Mouse (Mus musculus) hindbrain, embryonic 15.5 days (tissue): ENCODE data around the gene Chek2. TPM values are rescaled to one million over a fixed set of nuclear protein-coding genes. Genes with fewer than 3 reads are reported as not detected.

Source experiments
- ATAC-seq: fragments of 200-750 bp; cut with Nextera tagmentation; 2 replicates; pipeline ENCODE4 v1.8.0; 2017; ENCODE audit warnings: low read depth, moderate number of reproducible peaks, moderate TSS enrichment; ENCODE audit not compliant: low FRiP score
- H3K27ac ChIP-seq: fragments of 300-500 bp; sonication (generic); replicated peaks from 2 replicates; pipeline ENCODE4 v1.5.1; 2015; ENCODE audit warnings: mild to moderate bottlenecking, inconsistent platforms
- H3K27me3 ChIP-seq: fragments of 300-500 bp; sonication (generic); 2 replicates; pipeline ENCODE4 v1.6.1; 2015; ENCODE audit warnings: control low read depth, inconsistent platforms
- H3K36me3 ChIP-seq: fragments of 300-500 bp; sonication (generic); 2 replicates; pipeline ENCODE4 v1.6.1; 2015; ENCODE audit warnings: control low read depth, inconsistent platforms
- H3K4me1 ChIP-seq: fragments of 300-500 bp; sonication (generic); replicated peaks from 2 replicates; pipeline ENCODE4 v1.6.1; 2015; ENCODE audit warnings: control low read depth, inconsistent platforms
- H3K4me2 ChIP-seq: fragments of 300-500 bp; sonication (generic); 2 replicates; pipeline ENCODE4 v1.6.1; 2015; ENCODE audit warnings: moderate library complexity, mild to moderate bottlenecking, inconsistent platforms
- H3K4me3 ChIP-seq: fragments of 300-500 bp; sonication (generic); 2 replicates; pipeline ENCODE4 v1.5.1; 2015; ENCODE audit warnings: mild to moderate bottlenecking, inconsistent platforms
- H3K9ac ChIP-seq: fragments of 300-500 bp; sonication (generic); 2 replicates; pipeline ENCODE4 v1.6.1; 2015; ENCODE audit warnings: inconsistent platforms
- H3K9me3 ChIP-seq: fragments of 300-500 bp; sonication (generic); 2 replicates; pipeline ENCODE4 v1.6.1; 2016; ENCODE audit warnings: control low read depth, inconsistent platforms
- WGBS: fragments of 180-500 bp; shearing (Covaris S2); methylation state at CpG from one replicate; pipeline ENCODE4 v1.1.7; 2015; 5-methylcytosine and 5-hydroxymethylcytosine counted together
- polyA plus RNA-seq: library from polyadenylated mRNA; unstranded; fragments of >200 nt; fragmentation: Nextera tagmentation; extraction: Ambion mirVana; gene quantifications from 2 replicates; pipeline ENCODE4 v1.2.1, GENCODE M21; 2015

Chek2 gene
- polyA plus RNA-seq: 8.3 and 9.5 TPM in 2 replicates

DNA sequence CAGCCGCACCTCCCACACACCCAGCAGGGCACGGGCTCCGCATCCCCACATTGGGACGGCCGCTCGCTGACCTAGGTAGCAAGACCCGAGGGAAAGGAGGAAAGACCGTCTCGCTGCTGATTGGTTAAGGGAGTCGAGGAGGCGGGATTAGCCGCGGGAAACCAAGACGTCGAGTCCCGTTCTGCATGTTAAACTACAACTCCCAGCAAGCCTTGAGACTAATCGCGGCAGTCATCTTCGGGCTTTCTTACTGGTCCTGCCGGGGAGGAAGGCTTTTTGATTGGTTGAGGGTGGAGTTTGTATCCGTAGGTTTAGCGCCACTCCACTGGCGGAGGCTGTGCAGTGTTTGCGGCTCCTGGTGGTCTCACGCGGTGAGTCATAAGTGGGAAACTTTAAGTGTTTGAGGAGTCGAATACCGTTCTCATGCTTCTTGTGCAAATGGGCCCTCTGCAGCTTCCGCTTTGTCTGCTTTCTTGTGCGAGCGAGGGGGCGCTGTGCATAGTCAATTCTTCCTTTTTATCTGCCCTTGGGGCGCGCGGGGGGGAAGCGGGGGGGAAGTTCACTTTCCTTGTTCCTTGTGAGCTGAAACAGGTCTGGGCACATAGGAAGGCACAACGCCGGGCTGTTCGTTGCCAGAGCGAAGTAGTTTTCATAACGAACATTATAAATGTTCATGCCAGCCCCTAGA lies at the start of gene Chek2, which contains the start of gene Hscb:
Gene Chek2 (plus strand): TSS at position 302 of the 688 bp plus-strand sequence.
Gene Hscb (minus strand): TSS at position 100 of the 688 bp plus-strand sequence.
- Histone ChIP-seq H3K9ac (peak within 1 kb of the TSS; percentile 65), H3K4me1 (peaks cover 13% of the 10 kb centered on the region), H3K27ac (peak within 1 kb of the TSS; percentile 78), H3K4me2 (peak within 1 kb of the TSS; percentile 87), H3K9me3 (no peaks in the 10 kb centered on the region), H3K4me3 (peak within 1 kb of the TSS; percentile 88), H3K36me3 (no peaks in the 10 kb centered on the region), H3K27me3 (no peaks in the 10 kb centered on the region)
- under 1% methylated on average over 41 of the region's 41 CpGs for WGBS
- peak; percentile 99 for ATAC-seq

DNA sequence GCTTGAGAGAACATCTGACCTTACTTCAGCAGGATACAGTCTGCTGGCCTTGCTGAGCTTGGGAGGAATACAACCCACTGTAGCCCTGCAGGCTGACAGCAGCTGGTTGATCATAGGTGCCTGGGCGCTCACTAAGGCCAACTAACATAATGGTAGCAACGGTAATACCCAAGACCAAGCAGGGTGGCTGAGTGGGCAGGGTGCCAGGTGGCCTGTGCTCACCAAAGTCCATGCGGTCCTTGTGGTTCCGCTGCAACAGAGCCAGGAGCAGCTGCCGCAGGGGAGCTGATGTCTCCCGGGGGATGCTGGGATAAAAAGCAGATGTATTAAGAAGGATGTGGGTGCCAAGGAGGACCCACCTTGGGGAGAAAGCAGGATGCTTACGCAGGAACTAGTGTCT lies 45.4 kb upstream of the Chek2 start:
- Histone ChIP-seq H3K4me3 (no peak overlapping the region), H3K4me2 (no peak overlapping the region), H3K36me3 (peaks cover 89% of the 10 kb centered on the region), H3K9ac (no peak overlapping the region), H3K27me3 (no peaks in the 10 kb centered on the region), H3K4me1 (no peaks in the 10 kb centered on the region), H3K27ac (no peak overlapping the region), H3K9me3 (no peaks in the 10 kb centered on the region)
- 90% methylated on average over 7 of the region's 7 CpGs for WGBS
- no peak for ATAC-seq

DNA sequence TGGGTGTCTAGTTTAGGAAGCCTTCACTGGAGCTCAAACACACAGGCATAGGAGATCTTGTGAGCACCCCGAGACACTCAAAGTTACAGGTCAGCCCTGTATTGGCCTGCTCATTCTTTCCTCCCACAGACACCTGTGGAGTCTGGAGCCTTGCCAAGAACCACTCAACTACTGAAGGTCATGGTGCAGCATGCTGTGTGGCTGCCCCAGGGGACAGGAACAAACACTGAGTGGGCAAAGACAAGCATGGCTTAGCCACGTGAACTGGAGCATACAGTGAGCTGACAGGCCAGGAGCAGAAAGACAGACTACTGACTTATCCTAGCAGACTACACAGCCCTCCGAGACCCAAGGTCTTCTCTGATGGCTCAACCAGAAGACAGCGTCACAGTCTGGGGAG lies 42.1 kb upstream of the Chek2 start:
- H3K4me1 ChIP-seq: no peaks in the 10 kb centered on the region; the same call in 1 of the 2 replicates
- peaks cover 57% of the 10 kb centered on the region for H3K36me3 ChIP-seq
- no peaks in the 10 kb centered on the region for H3K9me3 ChIP-seq
- no peak overlapping the region for H3K9ac ChIP-seq
- ATAC-seq: no peak
- H3K27ac ChIP-seq: no peak overlapping the region
- 65% methylated on average over 4 of the region's 4 CpGs for WGBS
- H3K27me3 ChIP-seq: no peaks in the 10 kb centered on the region
- H3K4me2 ChIP-seq: no peak overlapping the region
- no peak overlapping the region for H3K4me3 ChIP-seq

DNA sequence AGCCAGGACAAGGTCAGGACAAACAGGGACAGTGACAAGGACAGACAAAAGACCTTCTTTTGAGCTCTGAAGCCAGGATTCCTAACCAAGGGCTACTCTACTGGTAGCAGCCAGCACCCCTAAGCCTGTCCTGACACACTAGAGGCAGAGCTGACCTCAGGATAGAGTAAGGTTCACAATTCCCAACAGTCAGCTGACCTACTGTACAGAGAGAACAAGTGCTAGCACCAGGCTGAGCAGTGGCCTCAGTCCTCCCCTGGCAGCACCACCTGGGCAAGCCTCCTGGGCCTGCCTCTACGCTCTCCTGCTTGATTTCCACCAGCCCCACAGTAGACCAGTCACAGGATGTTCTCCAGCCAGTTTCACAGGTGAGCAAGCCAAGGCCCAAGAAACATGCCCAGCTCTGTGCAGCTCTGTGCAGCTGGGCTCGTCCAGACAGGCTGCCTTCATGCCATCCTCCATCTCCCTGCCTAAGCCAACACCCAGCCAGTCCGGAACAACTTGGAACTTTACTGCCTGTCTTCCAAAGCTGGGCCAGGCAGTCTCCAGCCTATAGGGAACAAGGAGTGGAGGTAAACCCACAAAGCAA lies 38.6 kb upstream of the Chek2 start:
- peaks cover 23% of the 10 kb centered on the region for H3K36me3 ChIP-seq
- H3K9ac ChIP-seq: no peak overlapping the region
- WGBS: 95% methylated on average over 3 of the region's 3 CpGs
- no peak for ATAC-seq
- no peak overlapping the region for H3K4me2 ChIP-seq
- no peak overlapping the region for H3K27ac ChIP-seq
- H3K27me3 ChIP-seq: no peaks in the 10 kb centered on the region
- no peak overlapping the region for H3K4me3 ChIP-seq
- peaks cover 8% of the 10 kb centered on the region for H3K4me1 ChIP-seq
- H3K9me3 ChIP-seq: no peaks in the 10 kb centered on the region

DNA sequence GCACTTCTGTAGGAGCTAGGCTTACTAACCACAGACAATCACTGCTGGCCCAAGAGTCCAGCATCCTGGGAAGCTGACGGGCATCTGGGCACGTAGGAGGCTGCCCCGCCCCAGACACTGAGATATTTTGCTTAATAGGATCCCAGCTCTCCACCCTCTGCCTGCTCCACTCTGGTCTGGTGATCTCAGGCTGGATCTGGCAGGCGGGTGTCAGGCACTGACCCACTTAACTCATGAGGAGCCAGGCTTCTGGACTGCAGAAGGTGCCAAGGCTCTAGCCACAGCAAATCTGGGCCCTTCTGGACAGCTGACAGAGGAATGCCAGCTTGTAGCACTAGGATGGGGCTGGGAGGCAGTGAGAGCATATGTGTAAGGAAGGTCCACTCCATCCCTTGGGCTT lies 37.6 kb upstream of the Chek2 start:
- no peak overlapping the region for H3K4me2 ChIP-seq
- H3K27me3 ChIP-seq: no peaks in the 10 kb centered on the region
- H3K9me3 ChIP-seq: no peaks in the 10 kb centered on the region
- H3K36me3 ChIP-seq: peaks cover 17% of the 10 kb centered on the region
- H3K27ac ChIP-seq: no peak overlapping the region
- H3K4me1 ChIP-seq: peaks cover 17% of the 10 kb centered on the region
- H3K9ac ChIP-seq: no peak overlapping the region
- WGBS: 90% methylated on average over 4 of the region's 4 CpGs
- H3K4me3 ChIP-seq: no peak overlapping the region
- no peak for ATAC-seq

DNA sequence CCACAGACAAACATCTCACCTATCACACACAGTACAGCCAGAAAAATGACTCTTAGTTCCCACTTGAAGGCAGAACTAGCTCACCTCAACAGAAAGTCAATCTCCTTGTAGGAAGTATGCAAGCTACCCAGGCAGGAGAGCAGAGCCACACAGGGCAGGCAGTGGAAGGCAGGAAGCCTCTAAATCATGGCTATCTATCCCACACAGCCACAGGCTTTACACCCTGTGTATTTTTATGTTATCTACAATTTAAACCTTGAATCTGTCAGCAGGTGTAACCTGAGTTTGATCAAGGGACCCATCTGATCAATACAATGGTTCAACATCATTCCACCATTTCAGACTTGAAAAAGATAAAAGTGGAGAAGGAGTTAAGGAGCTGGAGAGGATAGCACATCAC lies 37.0 kb upstream of the Chek2 start:
- no peak for ATAC-seq
- no peaks in the 10 kb centered on the region for H3K9me3 ChIP-seq
- no peaks in the 10 kb centered on the region for H3K27me3 ChIP-seq
- no peak overlapping the region for H3K27ac ChIP-seq
- no peak overlapping the region for H3K9ac ChIP-seq
- peaks cover 23% of the 10 kb centered on the region for H3K4me1 ChIP-seq
- H3K4me3 ChIP-seq: no peak overlapping the region
- H3K36me3 ChIP-seq: peaks cover 13% of the 10 kb centered on the region
- no peak overlapping the region for H3K4me2 ChIP-seq

DNA sequence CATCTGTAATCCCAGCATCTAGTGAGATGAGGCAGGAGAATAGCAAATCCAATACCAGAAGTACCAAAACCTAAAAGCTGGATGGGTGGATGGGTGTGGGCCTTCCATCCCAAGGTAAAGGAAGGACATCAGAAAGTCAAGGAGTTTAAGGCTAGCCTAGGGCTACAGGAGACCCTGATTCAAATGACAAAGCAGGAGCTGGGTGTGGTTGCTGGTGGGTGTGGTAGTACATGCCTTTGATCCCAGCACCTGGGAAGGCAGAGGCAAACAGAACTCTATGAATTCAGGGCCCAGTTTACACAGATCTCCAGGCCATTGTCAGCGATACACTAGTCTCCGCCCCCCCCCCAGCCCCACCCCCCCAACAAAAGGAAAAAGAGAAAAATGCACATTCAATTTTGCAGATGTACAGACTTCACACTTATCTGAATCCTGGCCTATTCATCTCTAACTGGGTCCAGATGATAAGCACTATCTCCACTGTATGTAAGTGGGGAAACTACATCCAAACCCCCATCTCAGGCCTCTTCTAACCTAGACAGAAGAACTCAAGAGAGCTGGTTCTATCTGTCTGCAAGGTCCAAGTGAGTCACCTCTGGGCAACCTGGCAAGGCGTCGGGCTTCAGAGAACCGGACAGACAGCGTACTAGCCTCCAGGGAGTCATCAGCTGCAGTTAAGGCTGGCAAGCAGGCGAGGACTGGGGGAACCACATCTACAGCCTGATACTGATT lies 35.6 kb upstream of the Chek2 start:
- Histone ChIP-seq H3K4me3 (no peak overlapping the region), H3K27me3 (no peaks in the 10 kb centered on the region), H3K27ac (no peak overlapping the region), H3K4me2 (no peak overlapping the region), H3K9ac (no peak overlapping the region), H3K9me3 (no peaks in the 10 kb centered on the region), H3K36me3 (no peaks in the 10 kb centered on the region; the same call in 1 of the 2 replicates), H3K4me1 (peaks cover 37% of the 10 kb centered on the region)
- 81% methylated on average over 7 of the region's 7 CpGs for WGBS
- no peak for ATAC-seq

DNA sequence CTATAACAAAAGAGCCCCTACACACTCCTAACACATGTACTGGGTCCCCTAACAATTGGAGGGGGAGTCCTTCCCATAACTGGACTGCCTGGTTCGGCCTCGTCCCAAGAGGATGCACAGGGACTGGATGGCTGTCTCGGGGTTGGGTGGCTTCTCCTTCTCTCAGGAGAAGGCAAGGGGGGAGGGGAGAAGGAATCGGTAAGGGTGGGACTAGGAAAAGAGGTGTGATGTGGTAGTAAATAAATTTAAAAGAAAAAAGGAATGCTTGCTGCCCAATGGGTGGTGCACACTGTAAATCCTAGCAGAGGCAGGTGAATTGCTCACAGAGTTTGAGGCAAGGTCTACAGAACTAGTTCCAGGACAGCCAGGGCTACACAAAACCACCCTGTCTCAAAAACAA lies 33.6 kb upstream of the Chek2 start:
- no peaks in the 10 kb centered on the region for H3K27me3 ChIP-seq
- H3K4me1 ChIP-seq: peaks cover 40% of the 10 kb centered on the region
- WGBS: 91% methylated on average over 4 of the region's 4 CpGs
- H3K4me2 ChIP-seq: no peak overlapping the region
- H3K4me3 ChIP-seq: no peak overlapping the region
- ATAC-seq: no peak
- H3K9ac ChIP-seq: no peak overlapping the region
- no peak overlapping the region for H3K27ac ChIP-seq
- H3K36me3 ChIP-seq: no peaks in the 10 kb centered on the region
- H3K9me3 ChIP-seq: no peaks in the 10 kb centered on the region

DNA sequence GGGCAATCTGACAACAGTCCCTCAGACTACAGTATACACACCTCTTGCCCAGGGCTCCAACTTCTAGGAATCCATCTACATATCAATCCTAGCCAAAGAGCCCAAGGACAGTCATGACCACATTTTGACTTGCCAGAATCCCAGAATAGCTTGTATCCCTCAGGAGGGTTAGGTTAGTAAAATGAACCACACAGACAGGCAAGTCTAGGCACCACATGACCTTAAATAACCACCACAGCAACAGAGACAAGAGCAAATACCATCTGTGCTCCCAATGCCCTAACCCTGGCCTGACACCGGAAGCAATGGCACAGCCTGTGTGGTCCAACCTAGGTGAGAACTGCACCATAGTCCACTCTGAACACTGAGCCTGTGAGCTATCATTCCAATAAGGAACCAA lies 33.1 kb upstream of the Chek2 start:
- Histone ChIP-seq H3K4me1 (peaks cover 40% of the 10 kb centered on the region), H3K9me3 (no peaks in the 10 kb centered on the region), H3K9ac (no peak overlapping the region), H3K27me3 (no peaks in the 10 kb centered on the region), H3K4me2 (no peak overlapping the region), H3K27ac (no peak overlapping the region), H3K4me3 (no peak overlapping the region), H3K36me3 (no peaks in the 10 kb centered on the region)
- no peak for ATAC-seq
- 94% methylated on average over 1 of the region's 1 CpGs for WGBS

DNA sequence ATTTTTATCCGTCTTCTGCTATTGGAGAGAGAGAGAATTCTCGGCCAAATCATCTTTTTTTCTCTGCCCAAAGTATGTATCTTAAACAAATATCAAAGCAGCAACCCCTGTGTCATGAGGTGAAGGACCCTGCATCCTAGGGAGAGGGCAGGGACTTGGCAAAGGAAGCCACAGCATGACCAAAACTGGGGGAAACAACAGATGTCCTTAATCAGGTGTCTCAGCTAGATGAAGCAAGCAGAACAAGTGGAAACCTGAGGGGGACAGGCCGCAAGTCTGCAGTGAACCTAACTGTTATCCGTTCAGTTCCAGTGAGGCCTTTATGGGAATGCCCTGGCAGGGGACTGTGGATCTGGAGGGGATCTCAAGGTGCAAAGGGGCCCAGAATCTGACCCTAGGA lies 32.3 kb upstream of the Chek2 start:
- peak overlapping the region; percentile 75; the same call in 1 of the 2 replicates for H3K9ac ChIP-seq

DNA sequence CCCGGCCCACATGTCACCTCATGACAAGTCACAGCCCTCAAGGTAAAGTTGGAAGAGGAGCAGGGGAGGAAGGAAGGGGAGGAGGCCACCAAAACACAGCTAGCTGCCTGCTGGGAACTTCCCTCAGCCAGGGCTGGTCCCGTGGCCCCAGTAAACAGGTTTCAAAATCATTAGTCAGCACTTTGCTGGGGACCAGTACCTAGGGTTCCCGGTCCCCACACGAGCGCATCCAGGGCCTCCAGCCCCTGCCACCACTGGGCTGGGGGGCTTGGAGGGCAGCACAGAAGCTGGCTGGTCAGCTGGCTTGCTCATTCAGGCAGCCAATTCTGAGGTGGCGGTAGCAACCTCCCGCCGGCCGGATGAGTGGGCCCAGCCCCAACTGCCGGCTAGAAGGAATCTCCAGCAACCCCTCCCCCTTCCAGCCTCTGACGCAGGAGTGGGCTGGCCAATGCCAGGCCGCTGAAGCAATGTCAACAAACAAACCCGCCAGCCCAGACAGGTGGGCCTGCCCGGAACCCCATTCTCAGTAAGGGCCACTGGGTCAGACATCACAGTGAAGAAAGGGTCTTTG lies 31.6 kb upstream of the Chek2 start:
- 0 out of 2 replicates have a peak, but pooled peaks have one; percentile 20 for ATAC-seq
- Histone ChIP-seq H3K36me3 (no peaks in the 10 kb centered on the region), H3K27me3 (no peaks in the 10 kb centered on the region), H3K4me1 (peaks cover 40% of the 10 kb centered on the region), H3K27ac (peak overlapping the region; percentile 87), H3K9me3 (no peaks in the 10 kb centered on the region), H3K4me2 (peak overlapping the region; percentile 89), H3K4me3 (peak overlapping the region; percentile 73), H3K9ac (peak overlapping the region; percentile 75)
- 4% methylated on average over 14 of the region's 14 CpGs for WGBS

More for the DNA sequence above, 32.3 kb upstream of the Chek2 start:
- Histone ChIP-seq H3K36me3 (no peaks in the 10 kb centered on the region), H3K4me3 (peak overlapping the region; percentile 73), H3K27ac (no peak overlapping the region), H3K4me1 (peaks cover 40% of the 10 kb centered on the region), H3K9me3 (no peaks in the 10 kb centered on the region), H3K4me2 (peak overlapping the region; percentile 89), H3K27me3 (no peaks in the 10 kb centered on the region)
- no peak for ATAC-seq
- 82% methylated on average over 4 of the region's 4 CpGs for whole genome bisulfite sequencing
